Mouse (Mus musculus) midbrain, embryonic 11.5 days (tissue): ENCODE results near the gene Mybbp1a. TPM values are rescaled to one million over a fixed set of nuclear protein-coding genes. Genes with fewer than 3 reads are reported as not detected.
"Not testable (repeated sequence)": the region's sequence is repeated elsewhere in the genome, so short reads cannot be mapped to it uniquely, and the experiment has no call there.

Experiments used
- ATAC-seq: fragments of 200-750 bp; cut with Nextera tagmentation; 2 replicates; pipeline ENCODE4 v1.8.0; 2017; ENCODE audit warnings: moderate TSS enrichment, moderate library complexity; ENCODE audit not compliant: low FRiP score
- DNase-seq: peaks from one replicate; pipeline ENCODE4 v3.0.0; 2015; ENCODE audit warnings: low spot score; ENCODE audit errors: missing footprints
- H3K27ac ChIP-seq: fragments of 300-500 bp; sonication (generic); 2 replicates; pipeline ENCODE4 v1.5.1; 2014; ENCODE audit warnings: low read depth, low read length
- H3K27me3 ChIP-seq: fragments of 300-500 bp; sonication (generic); 2 replicates; pipeline ENCODE4 v1.6.1; 2014; ENCODE audit warnings: mild to moderate bottlenecking, low read length, moderate library complexity, mixed read lengths; ENCODE audit not compliant: control insufficient read depth, insufficient read depth
- H3K36me3 ChIP-seq: fragments of 300-500 bp; sonication (generic); 2 replicates; pipeline ENCODE4 v1.6.1; 2014; ENCODE audit warnings: mild to moderate bottlenecking, low read length, moderate library complexity, mixed read lengths; ENCODE audit not compliant: control insufficient read depth, insufficient read depth
- H3K4me1 ChIP-seq: fragments of 300-500 bp; sonication (generic); 2 replicates; pipeline ENCODE4 v1.6.1; 2014; ENCODE audit warnings: low read length; ENCODE audit not compliant: control insufficient read depth, insufficient read depth
- H3K4me2 ChIP-seq: fragments of 300-500 bp; sonication (generic); 2 replicates; pipeline ENCODE4 v1.6.1; 2014; ENCODE audit warnings: mild to moderate bottlenecking, moderate library complexity
- H3K4me3 ChIP-seq: fragments of 300-500 bp; sonication (generic); 2 replicates; pipeline ENCODE4 v1.5.1; 2014; ENCODE audit warnings: low read depth, low read length
- H3K9ac ChIP-seq: fragments of 300-500 bp; sonication (generic); 2 replicates; pipeline ENCODE4 v1.6.1; 2014; ENCODE audit warnings: low read length
- H3K9me3 ChIP-seq: fragments of 300-500 bp; sonication (generic); 2 replicates; pipeline ENCODE4 v1.6.1; 2016; ENCODE audit warnings: low read length; ENCODE audit not compliant: control insufficient read depth
- WGBS: fragments of 180-500 bp; shearing (Covaris S2); extraction: QIAGEN DNeasy Blood & Tissue Kit; methylation state at CpG from one replicate; pipeline ENCODE4 v1.1.7; 2014; 5-methylcytosine and 5-hydroxymethylcytosine counted together
- polyA plus RNA-seq: library from polyadenylated mRNA; unstranded; fragments of >200 nt; fragmentation: Nextera tagmentation; extraction: Ambion mirVana; gene quantifications from 2 replicates; pipeline ENCODE4 v1.2.1, GENCODE M21; 2014

Gene Mybbp1a
- polyA plus RNA-seq, 1 experiment from 2014 or later = 144 TPM

- Histone ChIP-seq H3K27ac (no peak overlapping the region), H3K9me3 (no peaks in the 10 kb centered on the region), H3K4me3 (no peak overlapping the region), H3K36me3 (no peaks in the 10 kb centered on the region), H3K27me3 (no peaks in the 10 kb centered on the region; the same call in 1 of the 2 replicates), H3K4me1 (peaks cover 7% of the 10 kb centered on the region), H3K4me2 (no peak overlapping the region), H3K9ac (no peak overlapping the region)
- DNase-seq (no peak), ATAC-seq (no peak)
- WGBS = 82% methylated on average over 6 of the region's 6 CpGs
These were observed 20.6 kb upstream of the Mybbp1a start for GRCm38 (mm10) chr11:72420460-72421122.

DNA sequence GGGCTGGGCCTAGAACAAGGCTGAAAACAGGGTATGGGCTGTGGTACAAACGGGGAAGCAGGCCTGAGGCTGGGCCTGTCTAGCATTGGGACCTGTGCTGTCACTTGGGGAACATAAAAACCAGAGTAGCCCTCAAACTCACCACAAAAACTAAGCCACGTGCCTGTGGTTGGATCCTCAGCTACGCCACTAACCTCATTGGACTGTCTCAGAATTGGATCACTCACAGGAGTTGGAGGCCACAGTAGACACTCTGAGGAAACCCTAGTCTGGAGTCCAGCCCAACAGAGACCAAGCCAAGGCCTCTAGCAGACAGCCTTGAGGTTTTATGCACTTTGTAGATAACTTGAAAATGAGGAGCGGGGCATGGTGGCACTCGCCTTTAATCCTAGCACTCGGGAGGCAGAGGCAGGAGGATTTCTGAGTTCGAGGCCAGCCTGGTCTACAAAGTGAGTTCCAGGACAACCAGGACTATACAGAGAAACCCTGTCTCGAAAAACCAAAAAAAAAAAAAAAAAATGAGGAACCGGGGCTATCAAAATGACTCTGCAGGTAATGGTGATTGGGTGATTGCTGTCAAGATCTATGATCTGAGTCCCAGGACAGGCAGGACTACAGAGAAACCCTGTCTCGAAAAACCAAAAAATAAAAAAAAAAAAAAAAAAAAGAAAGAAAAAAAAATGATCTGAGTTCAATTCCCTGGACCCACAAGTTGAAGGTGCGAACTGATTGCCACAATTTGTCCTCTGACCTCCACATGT lies 19.5 kb upstream of the Mybbp1a start:
- no peaks in the 10 kb centered on the region for H3K9me3 ChIP-seq
- ATAC-seq (no peak), DNase-seq (no peak)
- H3K4me1 ChIP-seq = peaks cover 7% of the 10 kb centered on the region
- no peak overlapping the region for H3K4me2 ChIP-seq
- H3K4me3 ChIP-seq = no peak overlapping the region
- H3K27ac ChIP-seq = no peak overlapping the region
- 94% methylated on average over 11 of the region's 11 CpGs for WGBS
- no peaks in the 10 kb centered on the region; the same call in 1 of the 2 replicates for H3K27me3 ChIP-seq
- H3K36me3 ChIP-seq = no peaks in the 10 kb centered on the region
- H3K9ac ChIP-seq = no peak overlapping the region

DNA sequence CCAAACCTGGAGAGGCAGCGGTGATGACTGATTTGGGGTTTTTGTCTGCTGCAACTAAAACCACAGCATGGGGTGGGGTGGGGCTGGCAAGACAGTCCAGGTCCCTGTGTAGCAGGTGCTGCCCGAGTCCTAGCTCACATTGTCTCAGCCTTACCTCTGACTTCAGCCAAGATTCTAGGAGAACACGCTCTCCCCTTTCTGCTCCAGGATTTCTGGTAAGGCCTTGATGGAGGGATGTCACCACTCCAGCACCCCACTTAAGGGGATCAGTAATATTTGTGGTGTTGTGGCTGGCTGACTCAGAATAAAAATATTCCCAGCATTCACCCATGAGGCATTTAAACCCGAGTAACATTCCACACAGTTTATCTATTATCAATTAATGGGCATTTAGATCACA lies 17.5 kb upstream of the Mybbp1a start:
- Histone ChIP-seq H3K36me3 (no peaks in the 10 kb centered on the region), H3K4me1 (no peaks in the 10 kb centered on the region), H3K4me3 (no peak overlapping the region), H3K4me2 (no peak overlapping the region), H3K9ac (no peak overlapping the region), H3K27me3 (no peaks in the 10 kb centered on the region), H3K27ac (no peak overlapping the region), H3K9me3 (no peaks in the 10 kb centered on the region)
- DNase-seq (no peak), ATAC-seq (no peak)
- WGBS = 91% methylated on average over 4 of the region's 4 CpGs

DNA sequence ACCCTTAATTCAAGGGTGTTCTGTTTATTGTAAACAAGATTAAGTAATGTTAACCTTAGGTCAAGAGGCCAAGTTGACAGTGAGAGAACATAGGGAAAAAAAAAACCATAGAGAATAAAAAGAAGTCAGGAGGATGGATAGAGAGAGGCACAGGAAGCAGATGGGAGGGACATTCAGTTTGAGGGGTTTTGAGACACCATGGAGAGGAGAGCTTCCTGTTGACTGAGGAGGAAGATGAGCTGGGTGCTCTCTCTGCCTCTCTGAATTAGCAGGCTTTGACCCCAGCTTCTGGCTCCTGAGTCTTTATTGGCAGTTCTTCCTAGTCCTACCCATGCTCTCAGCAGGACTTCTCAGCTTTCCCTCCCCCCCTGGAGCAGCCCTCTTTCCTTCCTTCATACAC lies 16.0 kb upstream of the Mybbp1a start:
- Histone ChIP-seq H3K4me2 (no peak overlapping the region), H3K9ac (no peak overlapping the region), H3K4me3 (no peak overlapping the region), H3K27me3 (no peaks in the 10 kb centered on the region), H3K36me3 (no peaks in the 10 kb centered on the region), H3K4me1 (no peaks in the 10 kb centered on the region), H3K27ac (no peak overlapping the region), H3K9me3 (no peaks in the 10 kb centered on the region)
- ATAC-seq (no peak), DNase-seq (no peak)

GRCm38 (mm10) chr11:72426884-72427283 lies 14.3 kb upstream of the Mybbp1a start:
- no peak overlapping the region for H3K4me3 ChIP-seq
- no peak overlapping the region for H3K27ac ChIP-seq
- no peak overlapping the region for H3K4me2 ChIP-seq
- no peaks in the 10 kb centered on the region for H3K4me1 ChIP-seq
- no peaks in the 10 kb centered on the region for H3K36me3 ChIP-seq
- H3K9me3 ChIP-seq = no peaks in the 10 kb centered on the region
- H3K27me3 ChIP-seq = no peaks in the 10 kb centered on the region
- no peak overlapping the region for H3K9ac ChIP-seq
- DNase-seq (no peak), ATAC-seq (no peak)

GRCm38 (mm10) chr11:72428694-72429093 lies 12.5 kb upstream of the Mybbp1a start:
- H3K36me3 ChIP-seq = no peaks in the 10 kb centered on the region
- 8% methylated on average over 5 of the region's 5 CpGs for WGBS
- H3K27ac ChIP-seq = no peak overlapping the region
- DNase-seq (peak; percentile 94), ATAC-seq (no peak)
- H3K4me1 ChIP-seq = no peaks in the 10 kb centered on the region
- no peak overlapping the region for H3K9ac ChIP-seq
- H3K27me3 ChIP-seq = no peaks in the 10 kb centered on the region
- no peak overlapping the region for H3K4me3 ChIP-seq
- no peak overlapping the region for H3K4me2 ChIP-seq
- no peaks in the 10 kb centered on the region for H3K9me3 ChIP-seq

DNA sequence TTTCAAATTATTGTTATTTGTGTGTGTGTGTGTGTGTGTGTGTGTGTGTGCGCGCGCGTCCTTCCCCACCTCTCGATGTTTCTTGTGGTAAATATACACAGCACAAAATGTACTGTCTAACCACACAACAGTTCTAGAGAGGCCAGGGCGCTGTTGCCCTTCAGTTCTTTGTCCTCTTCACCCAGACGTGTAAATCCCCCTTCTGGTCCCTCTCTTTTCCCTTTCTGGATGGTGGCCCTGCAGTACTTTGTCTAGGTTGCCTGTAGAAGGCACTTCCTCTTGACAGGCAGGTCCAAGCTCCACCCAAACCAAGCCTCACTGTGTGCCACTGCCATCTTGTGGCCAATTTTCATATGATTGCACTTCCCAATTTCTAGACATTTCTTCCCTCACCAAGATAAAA lies 11.9 kb upstream of the Mybbp1a start:
- Histone ChIP-seq H3K36me3 (no peaks in the 10 kb centered on the region), H3K9ac (no peak overlapping the region), H3K27me3 (no peaks in the 10 kb centered on the region), H3K27ac (no peak overlapping the region), H3K4me2 (no peak overlapping the region), H3K4me1 (no peaks in the 10 kb centered on the region), H3K9me3 (no peaks in the 10 kb centered on the region), H3K4me3 (no peak overlapping the region)
- peak; percentile 55; the same call in 1 of the 2 replicates for ATAC-seq
- DNase-seq = peak; percentile 96
- 43% methylated on average over 7 of the region's 7 CpGs for WGBS

DNA sequence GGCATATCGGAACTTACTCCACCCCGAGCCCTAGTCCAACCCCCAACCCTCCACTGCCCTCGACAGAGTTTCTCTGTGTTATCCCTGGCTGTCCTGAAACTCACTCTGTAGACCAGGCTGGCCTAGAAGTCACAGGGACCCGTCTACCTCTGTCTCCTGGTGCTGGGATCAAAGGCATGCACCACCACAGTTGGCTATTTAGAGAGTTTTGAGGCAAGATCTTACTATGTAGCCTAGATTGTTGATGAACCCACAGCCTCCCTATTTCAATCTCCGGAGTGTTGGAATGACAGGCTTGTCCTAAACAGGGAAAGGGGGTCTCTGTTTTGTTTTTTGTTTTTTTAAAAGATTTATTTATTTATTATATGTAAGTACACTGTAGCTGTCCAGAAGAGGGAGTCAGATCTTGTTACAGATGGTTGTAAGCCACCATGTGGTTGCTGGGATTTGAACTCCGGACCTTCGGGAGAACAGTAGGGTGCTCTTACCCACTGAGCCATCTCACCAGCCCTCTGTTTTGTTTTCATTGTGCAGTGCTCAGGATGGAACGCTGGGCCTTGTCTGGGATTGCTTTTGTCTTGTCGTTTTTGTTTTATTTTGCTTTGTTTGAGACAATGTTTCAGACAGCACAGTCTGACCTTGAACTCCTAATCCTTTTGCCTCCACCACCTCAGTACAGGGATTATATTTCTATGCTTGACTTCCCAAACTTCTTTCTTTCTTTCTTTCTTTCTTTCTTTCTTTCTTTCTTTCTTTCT lies 10.7 kb upstream of the Mybbp1a start:
- not testable (repeated sequence) for H3K27me3 ChIP-seq, ATAC-seq, H3K4me2 ChIP-seq, H3K9me3 ChIP-seq, H3K27ac ChIP-seq, H3K4me1 ChIP-seq, H3K9ac ChIP-seq, H3K4me3 ChIP-seq, H3K36me3 ChIP-seq
- peak; percentile 80 for DNase-seq
- WGBS = 62% methylated on average over 9 of the region's 9 CpGs
